Mouse (Mus musculus) E14TG2a.4 (cell line): ENCODE results near the gene Scimp.

Experiments
- CTCF ChIP-seq: conservative IDR thresholded peaks from 2 replicates; pipeline ENCODE4 v1.5.1; 2014; ENCODE audit warnings: low read length
- POU5F1 ChIP-seq: IDR thresholded peaks from 2 replicates; pipeline ENCODE4 v1.6.1; 2014; ENCODE audit warnings: low read length, borderline replicate concordance

- TF ChIP-seq CTCF = no peak
- no peak for TF ChIP-seq POU5F1
Measured at GRCm38 (mm10) chr11:70762641-70763040, 49.7 kb downstream of the Scimp start.
